Mouse (Mus musculus) heart, adult 2 months (tissue): Measurements from ENCODE around the gene Lysmd1.
"Not testable (repeated sequence)": the region's sequence is repeated elsewhere in the genome, so short reads cannot be mapped to it uniquely, and the experiment has no call there.

Experiments
- CTCF ChIP-seq: fragments of 200-600 bp; IDR thresholded peaks from 2 replicates; pipeline ENCODE4 v1.8.1; 2022; ENCODE audit warnings: antibody characterized with exemption, mild to moderate bottlenecking, moderate library complexity
- EP300 ChIP-seq: fragments of 200-500 bp; IDR thresholded peaks from 2 replicates; pipeline ENCODE4 v1.6.1; 2011; ENCODE audit warnings: low read depth, low read length, control low read depth; ENCODE audit not compliant: insufficient read depth
- POLR2A ChIP-seq: fragments of 200-500 bp; IDR thresholded peaks from 2 replicates; pipeline ENCODE4 v1.6.1; 2011; ENCODE audit warnings: mild to moderate bottlenecking, low read depth, low read length, control low read depth; ENCODE audit not compliant: insufficient read depth

DNA sequence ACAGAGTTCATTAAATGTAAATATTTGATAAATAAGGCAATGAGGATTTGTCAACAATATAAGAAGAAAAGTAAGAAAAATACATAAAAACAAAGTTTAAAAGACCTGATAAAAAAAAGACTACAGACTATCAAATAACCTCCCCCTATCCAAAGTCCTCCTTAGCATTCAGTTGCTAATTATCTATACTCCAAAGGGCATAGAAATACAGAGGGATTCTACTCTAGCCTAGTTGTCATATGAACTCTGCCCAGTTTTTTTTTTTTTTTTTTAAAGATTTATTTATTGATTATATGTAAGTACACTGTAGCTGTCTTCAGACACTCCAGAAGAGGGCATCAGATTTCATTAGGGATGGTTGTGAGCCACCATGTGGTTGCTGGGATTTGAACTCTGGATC lies 26.6 kb upstream of the Lysmd1 start:
- not testable (repeated sequence) for TF ChIP-seq CTCF, POLR2A, EP300
